Mouse (Mus musculus): ENCODE measurements at regions not wholly inside any gene's neighbourhood (a gene's known extent, or its start where the extent isn't known, plus 50 kb on each side); places are given as distances from the start of the nearest gene placed in this dataset.

DNA sequence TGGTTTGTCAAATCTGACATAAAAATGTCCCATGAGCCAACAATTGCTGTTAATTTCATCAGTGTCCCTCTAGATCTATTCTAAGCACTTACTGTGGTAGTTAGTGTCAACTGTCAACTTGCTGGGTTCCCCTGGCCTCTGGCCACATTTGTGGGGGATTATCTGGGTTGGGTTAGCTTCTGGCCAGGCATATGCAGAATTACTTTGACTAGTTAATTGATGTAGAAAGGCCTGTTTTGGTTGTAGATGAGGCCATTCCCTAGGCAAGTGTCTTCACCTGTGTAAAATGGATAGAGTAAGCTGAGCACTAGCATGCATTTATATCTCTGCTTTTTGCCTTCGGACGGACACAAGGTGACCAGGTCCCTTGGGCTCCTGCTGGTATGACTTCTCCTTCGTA is 283.9 kb downstream of the 1810013L24Rik start:
- no peak for DNase-seq (ENCODE audit: extremely low spot score, low spot score)

DNA sequence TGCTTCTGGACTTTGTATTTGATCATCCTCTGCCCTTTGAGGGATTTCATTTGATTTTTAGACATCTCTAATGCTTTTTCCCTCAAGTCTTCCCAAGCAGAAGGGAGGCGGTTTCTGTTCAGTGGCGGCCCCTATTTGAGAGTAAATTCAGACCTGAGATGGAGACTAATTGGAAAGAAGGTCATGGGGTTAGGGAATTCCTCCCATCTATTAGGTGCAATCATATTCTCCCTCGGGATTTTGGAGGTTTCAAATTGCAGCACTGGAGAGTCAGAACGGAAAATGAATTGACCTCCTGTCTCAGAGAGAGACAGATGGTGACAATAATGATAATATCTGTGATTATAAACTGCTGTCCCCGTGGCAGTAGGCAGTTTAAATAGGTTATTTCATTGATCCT is 285.6 kb downstream of the 1810013L24Rik start:
- DNase-seq (ENCODE audit: extremely low spot score, low spot score): peak; percentile 19

DNA sequence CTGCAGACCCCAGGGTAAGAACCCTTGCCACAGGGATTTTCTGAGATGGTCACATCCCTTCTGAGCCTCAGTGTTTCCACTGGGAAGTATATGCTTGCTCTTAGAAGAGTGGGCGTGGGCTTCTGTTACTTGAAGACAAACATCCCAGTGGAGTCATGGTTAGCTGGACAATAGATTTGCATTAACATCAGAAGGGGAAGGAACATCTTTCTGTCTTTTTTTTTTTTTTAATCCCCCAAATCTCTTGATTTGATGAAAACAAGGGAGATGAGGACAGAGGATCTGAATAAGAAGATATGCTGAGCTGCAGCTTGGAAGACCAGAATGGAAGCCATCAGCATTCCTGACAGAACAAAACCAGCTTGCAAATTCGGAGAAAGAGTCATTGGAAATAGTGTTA is 291.7 kb downstream of the 1810013L24Rik start:
- DNase-seq (ENCODE audit: extremely low spot score, low spot score): no peak

DNA sequence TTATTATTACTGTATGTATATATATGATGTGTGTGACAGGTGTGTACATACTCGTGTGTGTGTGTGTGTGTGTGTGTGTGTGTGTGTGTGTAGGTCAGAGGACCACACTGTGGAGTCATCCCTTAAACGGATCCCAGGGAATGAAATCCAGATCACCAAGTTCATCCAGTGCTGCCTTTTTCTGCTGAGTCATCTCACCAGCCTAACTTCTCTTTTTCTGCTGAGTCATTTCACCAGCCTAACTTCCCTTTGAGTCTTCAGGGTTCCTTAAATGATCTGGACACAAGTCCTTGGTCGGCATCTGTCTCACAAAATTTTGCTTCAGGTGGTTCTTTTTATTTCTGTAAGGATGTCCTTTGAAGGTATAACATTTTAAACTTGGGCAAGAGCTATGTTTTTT is 302.2 kb downstream of the 1810013L24Rik start:
- no peak for DNase-seq (ENCODE audit: extremely low spot score, low spot score)

DNA sequence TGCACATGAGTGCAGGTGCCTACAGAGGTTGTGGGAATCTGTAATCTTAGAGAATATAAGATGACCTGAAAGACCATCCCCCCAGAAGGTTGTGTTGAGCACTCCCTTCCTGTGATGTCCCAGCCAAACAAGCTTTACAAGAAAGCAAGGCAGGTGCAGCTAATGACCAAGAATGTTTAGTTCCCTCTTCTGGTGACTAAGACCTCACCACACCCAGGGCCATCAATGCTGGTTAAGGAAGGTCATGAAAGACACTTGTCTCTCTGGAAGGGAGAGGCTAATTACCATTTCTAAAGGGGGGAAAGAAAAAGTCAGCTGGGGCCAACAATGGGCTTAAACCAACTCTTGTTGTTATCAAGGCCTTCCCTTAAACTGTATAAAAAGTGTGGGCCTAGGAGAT is 302.9 kb downstream of the 1810013L24Rik start:
- DNase-seq (ENCODE audit: extremely low spot score, low spot score): no peak

DNA sequence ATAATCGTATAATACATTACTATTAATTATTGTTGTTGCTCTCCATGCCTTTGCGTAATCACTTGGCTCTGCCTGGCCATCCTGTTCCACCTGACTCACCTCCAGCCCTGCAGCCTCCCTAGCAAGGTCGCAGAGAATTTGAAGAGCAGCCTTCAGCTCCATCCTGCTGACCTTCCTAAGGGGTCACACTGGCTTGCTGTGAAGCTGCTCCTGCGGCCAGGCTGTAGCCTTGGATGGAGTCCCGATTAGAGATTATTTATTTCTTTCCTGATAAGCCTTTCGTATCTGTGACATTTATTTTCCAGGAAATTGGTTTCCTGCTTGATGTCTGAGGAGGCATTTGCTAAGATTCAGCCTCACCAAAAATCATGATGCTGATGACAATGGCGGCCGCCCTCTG is 305.5 kb downstream of the 1810013L24Rik start:
- no peak for DNase-seq (ENCODE audit: extremely low spot score, low spot score)

DNA sequence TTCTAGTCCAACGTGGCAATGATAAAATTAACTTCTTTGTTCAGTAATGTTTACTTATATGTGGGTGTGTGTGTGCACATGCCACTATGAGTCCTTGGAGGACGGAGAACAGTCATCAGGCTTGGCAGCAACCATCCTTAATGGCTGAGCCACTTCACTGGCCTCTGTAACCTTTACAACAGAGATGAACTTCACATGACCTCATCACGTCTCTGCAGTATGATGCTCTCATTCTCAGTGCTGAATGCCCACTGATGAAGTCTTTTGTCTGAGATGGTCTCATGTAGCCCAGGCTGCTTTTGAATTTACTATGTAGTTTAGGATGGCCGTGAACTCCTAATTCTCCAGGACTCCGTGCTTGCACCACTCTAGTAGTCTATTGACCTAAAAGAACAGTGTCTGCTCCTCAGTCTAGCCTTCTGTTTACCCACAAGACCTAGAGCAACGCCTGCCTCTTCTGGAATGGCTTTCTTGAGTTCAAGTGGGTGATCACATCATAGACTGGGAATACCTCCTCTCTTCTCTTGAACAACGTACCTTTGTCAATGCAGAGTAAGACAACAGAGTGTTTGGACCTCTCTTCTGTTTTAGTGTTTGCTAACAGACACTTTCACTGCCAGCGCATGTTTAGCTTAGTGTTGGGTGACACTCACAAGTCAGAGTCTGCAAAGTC is 308.8 kb downstream of the 1810013L24Rik start:
- DNase-seq (ENCODE audit: extremely low spot score, low spot score): no peak

DNA sequence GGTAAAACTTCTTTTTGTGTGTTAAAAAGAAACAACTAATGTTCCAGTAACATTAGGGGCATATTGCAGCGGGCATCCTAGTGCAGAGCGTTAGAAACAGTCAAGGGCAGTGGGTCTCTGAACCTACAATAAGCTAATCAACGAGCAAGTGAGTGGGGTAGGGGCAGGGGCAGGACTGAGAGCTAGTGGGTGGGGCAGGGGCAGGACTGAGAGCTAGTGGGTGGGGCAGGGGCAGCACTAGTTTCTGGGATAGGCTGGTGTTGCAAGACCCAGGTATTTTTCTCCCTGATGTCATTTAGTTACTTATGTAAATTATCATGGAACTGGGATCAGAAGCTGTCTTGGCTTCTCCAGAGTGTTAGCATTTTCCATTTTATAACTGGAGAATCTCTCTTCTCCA is 309.5 kb downstream of the 1810013L24Rik start:
- no peak for DNase-seq (ENCODE audit: extremely low spot score, low spot score)

DNA sequence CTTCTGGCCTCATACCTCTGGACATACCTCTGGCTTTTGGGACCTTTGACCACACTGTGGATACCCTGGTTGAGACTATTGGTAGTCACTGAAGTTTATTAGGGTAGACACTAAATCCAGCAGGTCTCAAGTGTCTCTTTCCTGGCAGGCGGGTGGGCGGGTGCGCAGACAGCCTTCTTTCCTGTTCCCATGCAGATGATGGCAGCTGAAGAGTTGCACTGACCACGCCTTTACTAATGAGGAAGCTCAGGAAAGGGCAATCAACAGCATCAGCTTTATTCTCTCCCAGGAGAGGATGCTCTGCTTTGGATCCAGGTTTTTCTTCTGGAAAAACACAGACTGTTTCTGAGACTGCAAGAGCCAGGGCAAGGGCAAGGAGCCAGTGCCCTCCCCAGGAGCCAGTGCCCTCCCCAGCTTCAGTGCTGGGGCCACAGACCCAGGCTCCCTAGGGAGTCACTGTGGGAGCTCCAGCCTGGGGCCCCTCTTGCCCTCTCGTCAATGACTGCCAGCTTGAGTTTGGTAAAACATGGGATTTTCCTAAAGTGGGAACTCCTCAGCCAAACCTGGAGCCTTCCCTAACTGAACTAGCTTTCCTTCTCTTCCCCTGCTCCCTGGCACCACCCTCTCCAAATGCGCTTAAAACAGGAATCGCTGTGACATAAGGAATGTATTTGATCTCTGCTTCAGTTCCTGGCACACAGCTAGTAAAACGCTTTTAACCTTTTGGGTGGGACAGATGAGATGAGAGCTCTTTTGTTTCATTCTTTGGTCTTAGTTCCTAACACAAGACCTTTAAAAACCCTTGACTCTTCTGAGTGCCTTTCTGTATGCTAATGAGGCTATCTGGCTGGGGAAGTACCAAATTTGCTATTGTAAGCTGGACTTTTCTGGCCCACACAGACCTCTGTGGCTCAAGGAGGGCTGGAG is 319.6 kb downstream of the 1810013L24Rik start:
- no peak for DNase-seq (ENCODE audit: extremely low spot score, low spot score)

DNA sequence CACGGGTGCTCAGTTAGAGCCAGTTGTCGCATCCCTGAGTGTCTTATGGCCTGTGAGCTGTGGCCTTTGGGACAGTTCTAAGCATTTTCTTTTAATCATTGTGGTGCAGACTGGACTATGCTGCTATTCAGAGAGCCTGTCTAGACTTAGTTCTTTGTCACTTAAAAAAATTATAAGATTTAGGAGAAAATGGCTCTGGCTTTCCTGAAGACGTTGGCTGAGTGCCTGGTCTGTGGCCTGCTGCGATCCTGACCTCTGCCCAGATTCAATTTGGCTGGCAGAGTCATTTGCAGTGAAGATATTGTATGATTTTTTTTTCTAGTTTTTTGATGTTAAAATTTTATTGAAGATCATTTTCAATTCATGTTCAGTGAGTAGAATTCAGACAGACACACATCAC is 322.0 kb downstream of the 1810013L24Rik start:
- DNase-seq (ENCODE audit: extremely low spot score, low spot score): no peak

DNA sequence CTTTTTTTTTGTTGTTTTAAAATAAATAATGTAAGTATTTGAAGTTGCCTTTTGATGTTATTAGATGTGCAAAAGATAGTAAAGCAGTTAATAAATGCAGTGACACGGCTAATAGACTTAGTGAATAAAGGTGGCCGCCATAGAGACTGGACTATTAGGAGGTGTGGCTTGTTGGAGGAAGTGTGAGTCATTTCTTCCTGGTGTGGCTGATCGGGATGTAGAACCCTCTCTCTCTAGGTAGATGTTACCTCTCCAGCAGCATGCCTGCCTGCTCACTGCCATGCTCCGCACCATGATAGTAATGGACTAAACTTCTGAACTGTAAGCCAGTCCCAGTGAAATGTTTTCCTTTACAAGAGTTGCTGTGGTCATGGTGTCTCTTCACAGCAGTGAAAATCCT is 323.6 kb downstream of the 1810013L24Rik start:
- DNase-seq (ENCODE audit: extremely low spot score, low spot score): no peak

DNA sequence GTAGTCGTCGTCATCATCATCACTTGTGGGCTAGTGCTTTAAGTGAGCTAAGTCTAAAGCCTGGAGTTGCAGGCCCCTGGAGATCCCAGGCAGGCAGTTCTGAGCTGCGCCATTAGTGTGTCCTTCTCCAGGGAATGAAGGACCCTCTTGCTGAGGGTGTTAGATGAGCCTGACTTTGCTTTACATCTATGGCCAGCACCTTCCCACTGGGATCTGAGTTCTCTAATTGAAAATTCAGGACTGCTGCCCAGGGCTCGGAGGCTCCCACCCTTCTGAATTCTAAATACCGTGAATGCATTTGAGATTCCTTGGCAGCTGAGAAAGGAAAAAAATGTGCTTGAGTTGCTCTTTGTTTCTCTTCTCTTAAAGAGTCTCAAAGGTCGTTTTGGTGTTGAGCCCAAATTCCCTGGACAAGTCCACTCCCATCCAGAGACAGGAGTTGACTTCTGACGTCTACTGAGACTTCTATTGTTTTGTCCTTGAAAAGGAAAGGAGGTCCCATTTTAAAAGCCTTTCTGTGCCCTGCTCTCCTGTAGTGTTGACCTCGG is 335.9 kb downstream of the 1810013L24Rik start:
- DNase-seq (ENCODE audit: extremely low spot score, low spot score): no peak

DNA sequence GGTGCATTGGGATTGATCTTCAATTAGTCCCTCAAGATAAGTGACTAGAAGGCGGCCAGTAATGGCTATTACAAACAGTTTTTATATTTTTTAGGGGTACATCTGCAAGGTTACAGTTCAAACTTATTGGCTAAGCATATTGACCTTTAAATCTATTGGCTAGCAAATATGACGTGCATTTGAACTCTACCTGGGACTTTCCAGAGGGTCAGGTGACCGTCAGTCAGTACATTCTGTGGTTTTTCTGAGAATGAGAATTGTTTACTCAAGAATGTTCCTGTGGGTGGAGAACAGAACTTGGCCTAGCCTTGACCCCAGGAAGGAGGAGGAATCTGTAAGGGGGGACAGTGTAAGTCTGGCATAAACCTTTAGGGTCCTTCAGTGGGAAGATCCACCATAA is 346.5 kb downstream of the 1810013L24Rik start:
- DNase-seq (ENCODE audit: extremely low spot score, low spot score): no peak

DNA sequence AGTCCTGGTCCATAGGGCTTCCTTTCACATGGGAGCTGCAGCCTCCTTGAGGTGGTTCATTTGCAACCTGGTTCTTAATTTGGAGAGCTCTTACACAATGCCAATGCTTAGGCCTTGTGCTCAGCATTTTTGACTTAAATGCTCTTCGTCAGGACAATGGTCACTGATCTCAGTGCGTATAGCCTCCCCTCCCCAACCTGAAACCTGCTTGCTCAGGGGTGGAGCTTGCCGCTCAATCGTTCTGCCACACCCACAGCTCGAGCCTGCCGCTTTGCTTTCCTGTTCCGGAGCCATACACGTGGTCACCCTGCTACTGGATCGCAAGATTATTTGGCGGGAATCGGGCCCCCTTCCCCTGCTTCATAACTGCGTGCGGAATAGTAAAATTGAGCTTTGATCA is 365.9 kb downstream of the 1810013L24Rik start:
- DNase-seq (ENCODE audit: extremely low spot score, low spot score): no peak

DNA sequence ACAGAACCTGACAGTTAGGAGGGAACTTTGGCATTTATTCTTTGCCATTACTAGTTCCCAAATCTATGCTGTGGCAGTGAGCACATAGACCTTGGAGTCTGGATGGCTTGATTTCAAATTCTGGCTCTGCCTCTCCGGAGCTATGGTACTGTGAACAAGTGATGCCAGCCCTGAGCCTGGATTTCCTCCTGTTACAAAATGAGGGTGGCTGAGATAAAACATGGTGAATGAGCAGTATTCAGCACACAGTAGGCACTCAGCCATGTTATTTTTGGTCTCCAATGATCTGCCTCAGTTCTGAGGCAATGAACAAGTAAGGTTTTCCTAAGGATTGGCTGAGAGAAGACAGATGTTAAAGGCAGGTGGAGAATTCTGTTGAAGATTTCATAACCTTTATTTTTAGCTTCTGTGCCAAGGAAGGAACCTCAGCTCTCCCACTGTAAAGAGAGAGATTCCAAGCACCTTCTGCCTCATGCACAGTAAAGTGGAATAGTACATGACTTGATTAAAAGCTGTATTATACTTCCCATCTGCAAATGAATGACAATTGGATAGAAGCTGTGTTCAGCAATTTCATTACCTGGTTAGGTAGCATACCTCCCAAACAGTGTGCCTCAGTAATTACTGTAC is 369.1 kb downstream of the 1810013L24Rik start:
- DNase-seq (ENCODE audit: extremely low spot score, low spot score): no peak

DNA sequence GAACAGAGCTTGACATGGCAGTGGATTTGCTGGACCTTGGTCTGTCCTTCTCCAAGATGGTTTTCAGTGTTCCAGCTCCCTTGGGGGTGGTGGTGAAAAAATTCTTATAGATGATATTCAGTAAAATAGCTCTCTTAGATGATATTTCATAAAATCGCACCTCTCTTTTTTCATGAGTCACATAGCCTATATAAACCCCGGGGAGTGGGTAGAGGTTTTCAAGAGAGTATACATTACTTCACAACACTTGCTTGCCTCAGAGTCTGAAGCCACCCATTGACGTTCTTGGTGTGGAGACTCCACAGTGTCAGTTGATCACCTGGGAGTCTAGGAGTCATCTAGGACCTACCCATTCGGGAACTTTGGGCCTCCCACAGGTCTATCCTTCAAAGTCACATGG is 378.7 kb downstream of the 1810013L24Rik start:
- no peak for DNase-seq (ENCODE audit: extremely low spot score, low spot score)

DNA sequence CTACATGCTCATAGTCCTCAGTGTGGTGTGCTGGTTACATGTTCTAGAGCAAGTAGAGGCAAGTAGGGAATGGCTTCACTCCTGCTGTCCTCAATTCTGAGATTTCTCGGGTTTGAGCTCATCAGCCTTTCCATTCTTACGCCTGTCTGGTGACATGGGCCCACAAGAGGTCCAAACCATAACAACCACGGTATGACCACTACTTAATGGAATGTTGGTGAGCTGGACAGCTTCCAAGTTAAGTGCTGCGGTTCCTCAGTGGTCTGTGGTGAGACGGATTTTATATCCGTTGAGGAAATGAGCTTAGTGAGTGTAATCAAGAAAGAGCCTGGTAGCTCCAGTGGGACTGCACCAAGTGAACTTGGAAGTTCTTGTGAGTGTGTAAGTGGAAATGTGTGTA is 381.6 kb downstream of the 1810013L24Rik start:
- DNase-seq (ENCODE audit: extremely low spot score, low spot score): no peak

DNA sequence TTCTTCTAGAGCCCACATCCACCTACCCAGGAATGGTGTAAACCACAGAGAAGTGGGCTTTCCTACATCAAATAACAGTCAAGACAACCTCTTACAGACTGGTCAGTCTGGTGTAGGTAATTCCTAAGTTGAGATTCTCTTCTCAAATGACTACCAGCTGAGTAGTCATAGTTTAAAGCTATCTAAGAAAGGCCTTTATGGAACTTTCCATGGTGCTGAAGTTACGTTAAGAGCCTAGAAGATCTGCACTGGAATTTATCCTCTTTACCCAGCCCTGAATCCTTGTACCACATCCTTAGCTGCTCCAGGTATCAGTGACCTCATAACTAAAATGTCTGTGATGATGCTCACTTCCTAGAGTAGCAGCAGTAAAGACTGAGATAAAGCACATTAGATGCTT is 385.2 kb downstream of the 1810013L24Rik start:
- no peak for DNase-seq (ENCODE audit: extremely low spot score, low spot score)

DNA sequence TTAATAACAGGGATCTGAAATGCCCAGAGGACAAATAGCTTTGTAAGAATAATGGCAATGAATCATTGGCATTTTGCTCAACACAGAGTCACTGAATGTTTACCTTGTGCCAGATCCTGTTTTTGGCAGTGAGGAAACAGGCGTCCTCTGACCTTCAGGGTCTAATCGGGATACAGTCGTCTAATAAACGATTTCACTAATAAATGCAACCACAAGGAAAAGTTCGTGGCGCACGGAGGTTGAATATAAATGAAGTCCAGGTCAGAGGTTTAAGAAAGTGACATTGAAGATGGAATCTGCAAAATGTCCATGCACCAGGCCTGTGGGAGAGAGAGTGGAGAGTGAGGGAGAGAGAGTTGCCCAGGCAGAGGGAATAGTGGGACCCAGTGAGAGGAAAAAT is 387.5 kb downstream of the 1810013L24Rik start:
- no peak for DNase-seq (ENCODE audit: extremely low spot score, low spot score)

DNA sequence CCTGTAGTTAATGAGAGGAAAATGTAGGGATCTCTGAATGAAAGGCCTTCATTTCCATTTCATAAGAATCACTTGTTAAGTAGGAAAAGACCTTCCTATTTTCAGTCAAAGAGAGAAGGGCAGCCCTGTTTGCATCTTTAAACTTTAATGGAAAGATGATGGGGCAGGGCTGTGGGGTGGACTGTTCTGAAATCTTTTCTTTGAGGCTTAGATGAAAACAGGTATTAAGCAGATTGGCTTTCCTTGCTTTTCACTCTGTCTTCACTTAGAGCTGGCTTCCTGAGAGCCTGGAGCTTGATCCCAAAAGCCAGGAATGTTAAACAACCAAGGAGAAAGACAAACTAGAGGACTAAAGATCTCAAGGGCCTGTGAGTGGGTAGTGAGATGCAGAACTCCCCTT is 400.3 kb downstream of the 1810013L24Rik start:
- DNase-seq (ENCODE audit: extremely low spot score, low spot score): no peak

DNA sequence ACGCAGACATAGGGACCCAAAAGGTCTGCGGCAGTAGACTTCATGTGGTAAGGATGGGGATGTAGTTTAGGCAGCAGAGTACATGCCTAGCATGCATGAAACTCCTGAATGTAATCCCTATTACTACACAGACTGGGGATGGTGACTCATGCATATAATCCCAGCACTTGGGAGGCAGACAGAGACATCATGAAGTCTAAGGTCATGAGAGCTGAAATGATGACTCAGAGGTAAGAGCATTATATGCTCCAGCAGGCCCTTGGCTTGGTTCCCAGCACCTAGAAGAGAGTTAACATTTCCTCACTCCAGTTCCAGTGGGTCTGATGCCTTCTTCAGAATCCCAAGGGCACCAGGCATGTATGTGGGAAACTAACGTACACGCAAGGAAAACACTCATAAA is 412.2 kb downstream of the 1810013L24Rik start:
- no peak for DNase-seq (ENCODE audit: extremely low spot score, low spot score)

DNA sequence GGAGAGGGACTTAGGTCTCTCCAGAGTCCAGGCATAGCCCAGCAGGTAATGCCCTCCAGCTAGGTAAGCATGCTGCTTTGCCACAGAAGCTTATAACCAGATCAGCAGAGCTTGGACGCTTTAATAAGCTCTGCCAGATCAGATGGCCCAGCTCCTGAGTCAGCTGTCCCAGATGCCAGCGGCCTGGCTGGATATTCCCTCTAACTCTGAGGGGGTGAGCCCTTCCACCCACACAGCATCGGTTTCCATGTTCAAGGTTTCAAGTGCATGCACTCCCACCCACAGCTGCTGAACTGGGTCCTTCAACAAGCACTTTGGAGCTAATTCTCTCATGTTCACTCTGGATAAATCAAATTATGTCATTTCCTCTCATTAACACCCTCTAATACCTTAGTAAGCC is 417.3 kb downstream of the 1810013L24Rik start:
- no peak for DNase-seq (ENCODE audit: extremely low spot score, low spot score)

All from neural tube, embryonic 10.5 days (tissue).